Mouse (Mus musculus): Measurements from ENCODE around the gene Arhgap44.

The Arhgap44 gene

DNA sequence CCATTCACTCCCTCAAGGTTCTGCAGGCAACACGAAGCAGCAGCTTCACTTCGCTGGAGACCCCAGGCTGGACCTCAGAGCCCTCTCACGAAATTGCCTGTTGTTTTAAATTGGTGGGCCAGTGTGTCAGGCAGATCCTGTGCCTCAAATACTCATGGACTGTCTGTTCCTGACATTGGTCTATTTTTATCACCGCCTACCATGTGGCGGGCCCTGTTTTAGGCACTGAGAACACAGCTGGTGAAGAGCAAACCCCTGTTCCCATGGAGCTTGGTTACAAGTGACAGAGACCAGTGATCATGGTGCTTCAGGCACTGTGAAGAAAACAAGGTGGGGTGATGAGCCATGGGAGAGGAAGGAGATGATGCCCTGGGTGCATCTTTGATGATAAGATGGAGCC, 93.2 kb downstream of the Arhgap44 start:
- no peak for DNase-seq

DNA sequence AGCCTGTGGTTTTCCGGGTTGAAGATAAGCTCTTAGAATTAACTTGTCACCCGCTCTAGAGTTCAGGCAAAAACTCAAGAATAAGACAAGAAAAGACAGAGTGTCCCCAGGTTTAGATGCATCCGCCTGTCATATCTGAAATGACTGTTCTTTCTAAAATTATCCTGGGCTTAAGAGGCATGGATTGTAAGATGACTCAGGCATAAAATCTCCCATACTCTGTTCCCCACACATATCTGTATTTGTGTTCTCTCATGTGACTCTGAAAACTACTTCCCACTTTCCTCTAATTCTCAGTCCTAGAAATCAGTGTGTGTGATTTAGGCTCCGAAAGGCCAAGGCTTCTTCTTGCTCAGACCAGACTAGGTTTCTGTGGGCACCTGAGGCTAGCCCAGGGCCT, 93.7 kb downstream of the Arhgap44 start:
- DNase-seq, result no peak

GRCm38 (mm10) chr11:65065201-65065600, 97.6 kb downstream of the Arhgap44 start:
- DNase-seq, result no peak

DNA sequence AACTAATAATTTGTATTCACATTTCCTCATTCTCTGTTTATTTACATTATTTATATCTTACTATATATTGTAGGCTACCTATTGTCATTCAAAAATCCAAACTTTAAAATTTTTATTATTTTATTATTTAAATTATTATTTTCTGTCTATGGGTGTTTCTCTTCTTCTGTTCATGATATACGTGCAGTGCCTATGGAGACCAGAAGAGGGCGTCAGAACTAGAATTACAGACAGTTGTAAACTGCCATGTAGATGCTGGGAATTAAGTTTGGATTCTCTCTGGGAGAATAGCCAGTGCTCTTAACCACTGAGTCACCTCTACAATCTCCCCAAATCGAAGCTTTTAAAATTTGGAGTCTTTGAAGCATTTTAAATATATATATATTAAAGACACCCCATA, 101.3 kb downstream of the Arhgap44 start:
- no peak for DNase-seq

DNA sequence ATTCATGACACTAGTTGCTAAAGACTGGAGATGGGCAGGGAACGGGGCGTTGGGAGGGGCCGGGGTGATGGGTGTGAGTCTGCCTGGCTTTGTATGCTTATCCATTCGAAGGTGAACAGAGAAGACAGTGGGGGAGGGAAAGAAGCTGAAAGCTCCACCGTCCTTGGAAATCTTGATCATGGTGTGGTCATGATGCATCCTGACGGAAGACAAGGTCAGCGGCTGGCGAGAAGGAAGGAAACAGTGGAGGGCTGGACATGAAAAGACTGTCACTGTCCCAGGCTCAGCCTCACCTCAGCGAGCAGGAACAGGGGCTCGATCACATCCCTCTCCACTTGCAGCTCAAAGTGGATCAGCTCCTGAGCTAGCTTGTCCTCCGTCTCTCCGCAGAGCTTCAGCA, 103.2 kb downstream of the Arhgap44 start:
- no peak for DNase-seq

- no peak for DNase-seq
Observed at GRCm38 (mm10) chr11:65058224-65058908, 104.4 kb downstream of the Arhgap44 start.

DNA sequence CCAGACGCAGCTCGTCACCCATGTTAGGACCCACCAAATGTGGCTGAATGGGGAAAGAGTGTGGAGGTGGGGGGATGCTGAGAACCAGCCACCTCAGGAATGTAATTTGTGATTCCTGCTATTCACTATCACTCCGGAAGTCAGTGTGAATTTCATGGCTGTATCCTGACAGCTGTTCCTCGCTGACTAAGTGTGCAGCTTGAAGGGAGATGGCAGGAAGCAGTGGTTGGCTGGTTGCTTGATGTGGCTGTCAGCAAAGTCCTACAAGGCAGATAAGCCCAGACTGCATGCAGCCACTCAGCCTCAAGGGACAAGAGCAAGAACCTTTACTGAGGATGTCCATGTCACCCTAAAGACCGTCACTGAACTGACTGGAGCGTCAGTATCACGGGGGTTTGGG, 107.2 kb downstream of the Arhgap44 start:
- no peak for DNase-seq

GRCm38 (mm10) chr11:65054216-65054615, 108.5 kb downstream of the Arhgap44 start:
- DNase-seq, result no peak

GRCm38 (mm10) chr11:65050819-65051218, 111.9 kb downstream of the Arhgap44 start:
- no peak for DNase-seq

DNA sequence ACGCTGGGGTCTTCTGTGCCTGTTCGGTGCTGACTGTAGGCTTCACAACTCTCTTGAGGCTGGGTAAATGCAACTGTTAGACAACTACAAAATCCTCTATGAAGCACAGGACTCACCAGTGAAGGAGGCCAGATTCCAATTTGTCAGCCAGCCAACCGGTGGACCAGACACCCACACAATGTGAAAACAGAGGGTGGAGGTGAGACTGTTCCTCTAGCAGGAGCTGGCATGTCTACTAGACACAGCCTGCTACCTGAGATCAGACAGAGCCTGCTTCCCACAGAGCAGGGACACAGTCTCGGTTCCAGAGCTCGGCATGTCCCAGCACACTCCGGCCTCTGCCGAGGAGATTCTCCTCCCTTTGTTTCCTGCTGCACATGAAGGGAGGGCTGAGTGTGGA, 113.7 kb downstream of the Arhgap44 start:
- no peak for DNase-seq

DNA sequence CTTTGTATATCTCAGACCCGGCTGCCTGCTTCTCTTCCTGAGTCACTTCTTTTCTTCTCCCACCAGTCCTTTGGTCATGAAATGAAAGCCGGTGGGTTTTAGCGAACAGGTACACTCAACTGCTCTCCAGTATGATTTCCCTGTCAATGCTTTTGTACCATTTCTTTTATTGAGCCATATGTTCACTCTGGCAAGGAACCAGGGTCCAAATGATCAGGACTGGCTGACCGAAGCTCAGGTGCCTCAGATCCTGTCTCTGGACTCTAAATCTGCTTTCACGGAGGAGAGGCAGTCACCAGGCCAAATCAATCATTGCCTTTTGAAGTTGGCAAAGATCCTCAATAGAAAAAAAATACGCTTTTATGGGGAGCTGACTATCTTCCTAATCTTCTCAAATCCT, 122.2 kb downstream of the Arhgap44 start:
- DNase-seq, result no peak

DNA sequence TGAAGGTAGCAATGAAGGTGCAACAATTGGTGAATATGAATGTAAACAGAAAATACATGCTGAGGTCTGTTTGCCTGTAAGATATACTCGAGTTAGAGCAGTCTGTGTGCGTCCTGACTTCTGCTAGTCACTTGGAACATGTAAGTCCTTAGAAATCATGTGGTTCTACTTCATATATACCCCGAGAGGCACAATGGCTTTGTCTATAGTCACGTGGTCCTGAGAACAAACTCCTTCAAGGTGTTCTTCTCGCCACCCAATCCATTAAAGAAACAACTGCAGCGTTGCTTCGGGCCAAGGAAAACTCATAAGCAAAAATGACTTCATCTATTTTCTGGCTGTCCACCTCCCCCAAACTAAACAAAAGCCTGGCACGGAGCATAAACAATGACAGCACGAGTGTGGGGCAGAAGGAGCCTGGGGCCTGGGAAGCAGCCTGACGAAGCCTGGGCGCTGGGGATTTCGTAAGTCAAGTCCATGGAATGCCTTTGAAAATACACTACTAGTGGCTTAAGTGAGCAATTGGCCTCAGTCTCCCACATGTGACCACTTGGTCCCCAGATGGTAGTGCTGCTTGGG, 123.2 kb downstream of the Arhgap44 start:
- no peak for DNase-seq

GRCm38 (mm10) chr11:65038996-65039395, 123.8 kb downstream of the Arhgap44 start:
- no peak for DNase-seq

- no peak for DNase-seq
Observed at GRCm38 (mm10) chr11:65032221-65032620, 130.5 kb downstream of the Arhgap44 start.

GRCm38 (mm10) chr11:65030201-65030600, 132.6 kb downstream of the Arhgap44 start:
- no peak for DNase-seq

GRCm38 (mm10) chr11:65028049-65028448, 134.7 kb downstream of the Arhgap44 start:
- DNase-seq, result no peak

GRCm38 (mm10) chr11:65022771-65023170, 140.0 kb downstream of the Arhgap44 start:
- DNase-seq, result no peak

DNA sequence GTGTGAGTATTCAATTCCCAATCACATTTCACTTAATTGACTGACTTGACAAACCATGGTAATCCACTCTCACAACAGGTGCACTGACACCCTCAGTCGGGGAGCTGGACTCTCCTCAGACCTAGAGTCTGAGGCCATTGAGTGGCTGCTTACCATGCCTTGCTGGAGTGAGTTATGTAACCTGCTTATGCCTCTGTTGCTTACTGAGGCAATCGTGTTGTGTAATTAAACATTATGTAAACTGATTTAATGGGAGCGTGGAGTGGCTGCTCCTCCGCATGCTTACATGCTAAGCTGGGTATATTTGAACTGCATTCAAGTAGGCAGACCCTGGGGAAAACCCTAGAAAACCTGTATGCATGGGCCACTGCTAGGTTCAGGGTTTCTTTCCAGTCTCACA, 142.0 kb downstream of the Arhgap44 start:
- no peak for DNase-seq

- DNase-seq, result no peak
Observed at GRCm38 (mm10) chr11:65016754-65017153, 146.0 kb downstream of the Arhgap44 start.

GRCm38 (mm10) chr11:65013906-65014305, 148.9 kb downstream of the Arhgap44 start:
- no peak for DNase-seq

- DNase-seq, result no peak
Observed at GRCm38 (mm10) chr11:65006047-65006446, 156.7 kb downstream of the Arhgap44 start.

DNA sequence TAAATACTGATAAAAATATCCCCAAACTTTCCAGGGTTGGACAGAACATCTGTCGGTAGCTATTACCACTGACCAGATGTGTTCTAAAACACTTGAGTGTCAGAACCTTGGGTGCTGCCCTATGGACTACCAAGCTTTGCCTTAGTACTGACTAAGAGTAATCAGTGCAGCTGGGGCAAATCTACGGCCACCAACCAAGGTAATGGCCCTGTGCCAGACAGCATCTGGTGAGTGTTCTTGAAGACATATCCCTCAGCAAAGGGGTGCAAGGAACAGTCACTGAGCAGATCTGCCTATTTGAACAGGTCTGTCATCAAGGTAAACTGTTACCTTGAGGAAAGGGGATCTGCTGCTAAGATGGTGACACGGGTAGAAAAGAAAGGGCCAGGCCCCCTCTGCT, 157.9 kb downstream of the Arhgap44 start:
- no peak for DNase-seq

- no peak for DNase-seq
Observed at GRCm38 (mm10) chr11:65003611-65004010, 159.2 kb downstream of the Arhgap44 start.

DNA sequence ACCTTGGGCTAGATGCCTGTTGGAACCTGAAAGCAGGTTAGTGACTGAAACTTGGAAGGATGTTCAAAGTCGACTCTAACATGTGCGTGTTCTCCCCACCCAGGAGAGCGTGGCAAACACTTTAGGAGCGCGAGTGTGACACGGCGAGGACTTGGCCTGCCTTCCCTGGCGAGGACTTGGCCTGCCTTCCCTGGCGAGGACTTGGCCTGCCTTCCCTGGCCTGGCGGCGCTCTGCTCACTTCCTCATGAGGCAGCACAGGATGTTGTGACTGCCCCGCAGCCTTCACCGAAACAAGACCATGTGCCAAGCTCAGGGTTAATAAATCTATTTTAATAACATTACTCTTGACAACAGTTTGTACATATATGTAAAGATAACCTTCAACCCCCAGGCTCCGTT, 161.0 kb downstream of the Arhgap44 start:
- DNase-seq, result no peak

GRCm38 (mm10) chr11:64999685-65000084, 163.1 kb downstream of the Arhgap44 start:
- no peak for DNase-seq

Measured in B cell, adult 2 months (primary cell).